Mouse (Mus musculus) right cerebral cortex, adult 18-20 months (tissue): ENCODE data around the gene Tgoln1.

Experiments
- DNase-seq: peaks from one replicate; pipeline ENCODE4 v3.0.0; 2022; ENCODE audit warnings: mixed read lengths

Gene Tgoln1

GRCm38 (mm10) chr6:72627276-72627675 is 10.5 kb upstream of the Tgoln1 start:
- no peak for DNase-seq

DNA sequence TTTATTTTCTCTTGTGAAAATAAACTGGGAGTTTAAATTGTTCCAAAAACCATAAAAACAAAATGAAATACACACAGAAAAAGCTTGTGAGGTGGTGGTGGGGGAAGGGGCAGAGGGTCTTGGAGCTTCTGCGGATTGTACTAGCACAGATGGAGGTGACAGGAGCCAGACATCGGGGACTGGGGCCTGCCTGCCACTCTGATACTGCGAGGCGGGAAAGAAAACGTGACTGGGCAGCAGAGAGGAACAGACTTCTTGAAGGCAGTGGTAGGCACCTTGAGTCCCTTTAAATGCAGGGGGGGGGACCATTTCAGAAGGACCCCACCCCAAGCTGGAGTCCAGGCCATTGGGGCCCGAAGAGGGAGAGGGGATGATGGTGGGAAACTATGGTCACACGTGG is 9.6 kb upstream of the Tgoln1 start:
- no peak for DNase-seq

DNA sequence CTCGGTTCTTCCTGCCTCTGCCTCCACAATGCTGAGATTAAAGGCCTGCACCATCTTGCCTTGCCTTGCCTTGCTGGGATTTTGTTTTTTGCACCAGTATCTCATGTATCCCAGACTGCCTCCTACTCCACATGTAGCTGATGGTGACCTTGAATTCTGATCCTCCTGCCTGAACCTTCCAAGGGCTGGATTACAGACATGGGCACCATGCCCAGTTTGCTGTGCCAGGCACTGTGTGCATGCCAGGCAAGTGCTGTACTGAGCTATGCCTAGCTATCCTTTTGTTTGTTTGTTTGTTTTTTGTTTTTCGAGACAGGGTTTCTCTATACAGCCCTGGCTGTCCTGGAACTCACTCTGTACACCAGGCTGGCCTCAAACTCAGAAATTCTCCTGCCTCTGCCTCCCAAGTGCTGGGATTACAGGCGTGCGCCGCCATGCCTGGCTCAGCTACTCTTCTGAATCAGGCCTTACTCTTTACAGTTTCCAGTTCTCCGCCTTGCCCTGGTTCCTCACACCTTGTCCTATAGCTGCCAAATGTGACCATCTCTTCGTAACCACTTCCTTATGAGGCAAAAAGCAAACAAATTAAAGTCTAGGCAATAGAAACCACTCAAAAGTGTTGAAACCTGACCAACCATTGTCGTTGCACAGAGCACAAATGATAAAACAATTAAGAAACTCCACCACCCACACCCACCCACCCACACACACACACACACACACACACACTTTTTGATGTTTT is 7.0 kb upstream of the Tgoln1 start:
- DNase-seq: no peak

DNA sequence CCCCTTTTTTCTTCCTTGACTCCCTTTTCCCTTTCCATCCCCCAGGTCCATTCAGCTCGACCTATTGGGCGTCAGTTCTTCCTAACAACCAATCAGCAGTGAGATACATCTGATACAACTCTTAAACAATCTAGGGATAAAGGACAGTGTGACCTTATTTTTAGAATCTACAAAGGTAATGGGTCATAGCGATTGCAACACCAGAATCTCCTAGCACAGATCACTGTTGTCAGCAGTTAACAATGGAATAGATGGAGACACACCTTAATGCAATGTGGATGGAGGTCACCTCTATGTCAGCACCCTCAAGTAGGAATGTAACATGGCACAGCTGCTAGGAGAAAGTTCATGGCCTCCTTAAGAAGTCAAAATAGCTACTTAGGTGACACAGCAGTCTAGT is 6.1 kb upstream of the Tgoln1 start:
- no peak for DNase-seq

DNA sequence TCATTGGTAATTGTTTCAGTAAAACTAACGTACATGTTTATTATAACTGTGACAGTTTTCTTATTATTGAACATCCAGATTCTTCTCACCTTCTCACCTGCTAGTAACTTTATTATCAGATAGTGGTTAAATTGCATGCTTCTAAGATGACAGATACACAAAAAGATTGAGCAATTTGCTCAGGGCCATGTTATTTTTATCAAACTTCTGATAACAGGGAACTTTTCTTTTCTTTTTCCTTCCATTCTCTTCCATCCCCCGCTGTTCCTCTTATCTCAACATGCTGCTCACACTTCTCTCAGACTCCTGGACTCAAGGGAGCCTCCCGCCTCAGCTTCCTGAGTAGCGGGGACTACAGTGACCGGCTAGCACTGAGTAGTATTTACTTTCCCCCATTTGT is 4.1 kb upstream of the Tgoln1 start:
- no peak for DNase-seq

DNA sequence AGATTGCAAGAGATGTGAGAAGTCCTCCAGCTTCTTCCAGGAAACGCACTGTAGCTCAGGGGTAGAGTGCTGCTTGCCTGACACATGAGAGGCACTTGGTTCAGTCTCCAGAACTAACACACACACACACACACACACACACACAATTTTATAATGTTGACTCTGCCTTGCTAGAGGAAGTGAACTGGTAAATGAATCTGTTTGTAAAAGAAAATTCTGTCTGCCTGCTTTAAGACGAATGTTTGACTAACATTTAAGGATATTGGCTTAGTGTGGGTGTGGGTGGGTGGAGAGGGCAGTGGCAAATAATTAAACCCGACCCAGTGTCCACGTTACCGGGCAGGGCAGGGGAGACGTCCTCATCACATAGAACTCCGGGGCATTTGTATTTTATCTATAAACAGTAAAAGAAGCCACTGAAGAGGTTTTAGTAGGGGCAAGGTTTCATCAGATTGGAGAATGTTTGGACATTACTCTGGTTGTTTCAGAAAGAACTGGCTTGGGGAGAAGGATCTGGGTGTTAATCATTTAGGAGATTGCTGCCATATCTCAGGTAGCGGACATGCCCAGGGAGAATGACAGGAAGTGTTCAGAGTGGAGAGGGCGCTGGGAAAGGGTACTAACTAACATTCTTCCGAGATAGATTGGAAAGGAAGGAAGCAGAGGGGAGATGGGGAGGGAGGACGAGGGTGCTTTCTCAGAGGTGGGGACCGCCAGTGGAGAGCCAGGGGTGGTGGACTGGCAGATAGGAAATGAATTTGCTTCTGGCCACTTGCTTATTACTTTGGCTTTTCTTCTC is 3.1 kb upstream of the Tgoln1 start:
- DNase-seq: no peak

DNA sequence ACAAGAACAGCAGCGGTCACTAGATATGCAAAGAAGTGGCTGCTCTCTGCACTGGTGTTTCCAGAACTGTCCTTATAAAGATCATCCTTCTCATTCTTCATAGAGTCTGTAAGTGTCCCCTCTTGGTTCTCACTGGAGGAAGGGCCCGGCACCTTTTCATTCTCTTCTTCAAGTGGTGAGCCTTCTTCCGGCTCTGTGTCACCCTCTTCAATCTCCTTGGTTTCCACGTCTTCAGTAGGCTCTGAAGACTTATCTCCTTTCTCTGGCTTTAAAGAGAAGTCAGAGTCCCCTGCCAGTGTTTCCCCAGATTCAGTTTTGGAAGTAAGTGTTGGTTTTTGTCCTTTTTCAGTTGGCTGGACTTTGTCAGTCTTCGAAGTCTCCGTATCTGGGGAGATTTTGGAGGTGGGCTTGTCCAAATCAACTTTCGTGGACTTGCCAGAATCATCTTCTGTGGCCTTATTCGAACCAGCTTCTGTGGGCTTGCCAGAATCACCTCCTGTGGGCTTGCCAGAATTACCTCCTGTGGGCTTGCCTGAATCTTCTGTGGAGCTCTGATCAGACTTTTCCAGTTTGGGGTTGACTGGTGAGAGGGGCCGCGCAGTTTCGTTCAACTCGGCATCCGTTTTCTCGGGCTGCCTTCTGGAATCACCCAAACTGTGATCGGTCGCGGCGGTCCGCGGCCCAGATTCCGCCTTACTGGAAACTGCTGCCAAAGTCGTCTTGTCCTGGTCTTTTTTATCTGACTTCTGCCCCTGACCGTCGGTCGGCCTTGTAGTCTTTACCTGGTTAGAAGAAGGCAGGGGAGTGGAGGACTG is 1.0 kb downstream of the Tgoln1 start:
- DNase-seq: no peak

DNA sequence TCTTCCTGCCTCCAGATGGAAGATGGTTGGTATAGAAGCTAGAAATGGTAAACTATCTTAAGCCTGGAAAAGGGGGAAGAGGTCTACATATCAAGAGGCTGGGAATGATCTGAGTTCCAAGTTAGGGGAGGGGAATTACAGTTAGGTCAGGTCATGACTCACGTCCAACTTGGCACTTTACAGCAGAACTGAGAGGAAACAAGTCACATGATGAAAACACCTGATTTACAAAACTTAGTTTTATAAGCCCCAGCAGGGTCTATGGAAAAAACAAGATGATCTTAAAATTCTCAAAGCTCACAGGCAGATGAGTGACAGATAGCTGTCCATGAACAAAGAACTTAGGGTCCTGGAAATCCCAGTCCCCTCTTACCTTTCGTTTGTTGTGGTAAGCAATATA is 1.6 kb downstream of the Tgoln1 start:
- no peak for DNase-seq

GRCm38 (mm10) chr6:72610261-72610660 is 6.5 kb downstream of the Tgoln1 start:
- no peak for DNase-seq

- DNase-seq: no peak
Observed at GRCm38 (mm10) chr6:72608662-72609184, 8.1 kb downstream of the Tgoln1 start.

GRCm38 (mm10) chr6:72607676-72608075 is 9.1 kb downstream of the Tgoln1 start:
- no peak for DNase-seq

DNA sequence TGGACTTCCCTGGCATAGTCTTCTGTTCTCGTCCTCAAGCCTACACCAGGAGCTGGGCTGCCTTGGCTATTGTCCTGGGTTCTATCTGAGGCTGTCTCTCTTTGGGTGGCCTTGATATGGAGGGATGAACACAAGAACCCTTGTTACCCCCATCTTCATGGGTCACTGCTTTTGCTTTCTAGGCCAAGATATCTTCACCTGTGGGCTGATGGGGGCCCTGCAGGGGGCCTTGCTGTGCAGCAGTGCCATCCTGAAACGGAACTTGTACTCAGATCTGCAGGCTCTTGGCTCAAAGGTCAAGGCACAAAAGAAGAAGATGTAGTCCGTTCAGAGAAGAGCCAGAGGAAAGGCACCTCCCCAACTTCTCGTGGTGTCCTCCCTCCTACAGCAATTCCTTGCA is 9.7 kb downstream of the Tgoln1 start:
- no peak for DNase-seq

GRCm38 (mm10) chr6:72604066-72604465 is 12.7 kb downstream of the Tgoln1 start:
- no peak for DNase-seq

DNA sequence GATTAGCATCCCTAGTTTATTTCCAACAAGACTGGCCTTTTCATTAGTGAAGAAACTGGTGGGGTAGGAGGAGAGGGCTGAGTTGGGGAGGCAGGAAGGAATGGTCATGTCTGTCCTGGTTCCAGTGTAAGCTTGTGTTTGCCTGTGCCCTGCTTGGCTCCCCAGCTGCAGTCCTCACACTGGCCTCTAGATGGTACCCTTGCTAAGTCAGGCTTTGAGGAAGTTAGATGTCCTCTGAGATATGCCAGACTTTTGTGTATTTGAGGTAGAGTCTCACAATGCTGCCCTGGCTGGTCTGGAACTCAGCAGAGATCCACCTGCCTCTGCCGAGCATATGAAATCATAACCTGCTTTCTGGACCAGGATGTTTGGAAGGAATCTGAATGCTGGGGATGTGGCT is 15.1 kb downstream of the Tgoln1 start:
- DNase-seq: peak; percentile 79

- no peak for DNase-seq
Observed at GRCm38 (mm10) chr6:72600771-72601170, 16.0 kb downstream of the Tgoln1 start.

GRCm38 (mm10) chr6:72600216-72600615 is 16.6 kb downstream of the Tgoln1 start:
- DNase-seq: no peak

- peak; percentile 29 for DNase-seq
Observed at GRCm38 (mm10) chr6:72598791-72599557, 17.8 kb downstream of the Tgoln1 start.

- peak; percentile 94 for DNase-seq
Observed at GRCm38 (mm10) chr6:72597956-72598753, 18.6 kb downstream of the Tgoln1 start, which contains the start of the genes Elmod3 and Retsat. Elmod3 (minus strand) TSS chr6:72598413. Retsat (plus strand) TSS chr6:72598475.

DNA sequence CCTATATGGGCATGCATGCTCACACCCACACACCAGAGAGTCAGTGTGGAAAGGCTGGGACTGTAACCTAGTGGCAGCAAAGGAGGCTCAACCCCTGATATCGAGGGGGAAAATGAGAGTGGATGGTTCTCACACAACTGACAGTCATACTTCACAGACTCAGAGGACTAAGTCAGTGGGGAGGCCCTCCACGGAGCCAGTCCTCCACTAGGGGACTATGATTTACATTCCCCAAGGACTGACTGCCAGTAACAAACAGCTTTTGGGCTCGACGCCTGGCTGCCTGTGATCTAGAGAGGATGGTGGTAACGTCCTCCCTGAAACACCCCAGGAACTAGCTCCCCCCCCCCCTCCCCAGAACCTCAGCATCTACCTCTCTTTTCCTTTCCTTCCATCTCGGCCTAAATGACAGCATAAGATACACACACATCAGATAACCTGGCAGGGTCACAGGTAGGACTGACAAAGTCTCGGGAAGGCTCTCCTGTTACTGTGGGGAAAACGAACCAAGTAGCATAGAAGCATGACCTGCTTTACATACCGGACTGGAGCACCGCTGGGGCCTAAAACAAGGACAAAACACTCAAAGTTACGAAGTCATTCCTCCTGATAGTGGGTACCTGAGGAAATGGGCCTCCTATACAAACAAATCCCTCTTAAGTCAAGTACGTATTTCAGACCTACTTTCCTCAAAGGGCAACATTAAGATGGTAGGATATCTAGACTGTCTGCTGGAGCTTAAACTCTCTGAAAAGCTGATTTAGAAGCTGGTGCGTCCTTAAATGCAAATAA is 19.5 kb downstream of the Tgoln1 start:
- no peak for DNase-seq

DNA sequence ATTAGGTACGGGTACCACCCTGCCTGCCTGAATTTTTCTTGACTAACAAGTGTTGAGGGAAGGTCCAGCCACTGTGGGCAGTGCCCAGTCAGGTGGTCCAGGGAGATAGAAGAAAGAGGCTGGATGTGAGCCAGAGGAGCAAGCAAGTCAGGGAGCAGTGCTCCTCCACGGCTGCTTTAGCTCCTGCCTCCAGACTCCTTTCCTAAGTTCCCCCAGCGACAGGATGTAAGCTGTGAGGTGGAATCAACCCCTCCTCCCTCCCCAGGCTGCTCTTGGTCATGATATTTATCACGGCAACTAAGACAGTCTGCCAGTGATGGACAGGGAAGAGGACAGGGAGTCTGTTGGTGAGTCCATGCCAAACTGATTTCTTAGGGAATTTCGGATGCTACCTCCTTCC is 22.9 kb downstream of the Tgoln1 start:
- no peak for DNase-seq
